Mouse (Mus musculus) embryonic facial prominence, embryonic 11.5 days (tissue): ENCODE measurements at regions not wholly inside any gene's neighbourhood (a gene's known extent, or its start where the extent isn't known, plus 50 kb on each side); places are given as distances from the start of the nearest gene placed in this dataset.

Source experiments
- ATAC-seq: fragments of 200-750 bp; cut with Nextera tagmentation; replicated peaks from 2 replicates; pipeline ENCODE4 v1.8.0; 2017; ENCODE audit warnings: low read depth; ENCODE audit not compliant: insufficient number of reproducible peaks, low FRiP score, low TSS enrichment
- DNase-seq: peaks from one replicate; pipeline ENCODE4 v3.0.0-alpha.2; 2015; ENCODE audit warnings: low spot score
- H3K27ac ChIP-seq: fragments of 300-500 bp; sonication (generic); replicated peaks from 2 replicates; pipeline ENCODE4 v1.5.1; 2014; ENCODE audit warnings: mild to moderate bottlenecking, low read depth, low read length, control low read depth
- H3K27me3 ChIP-seq: fragments of 300-500 bp; sonication (generic); 2 replicates; pipeline ENCODE4 v1.6.1; 2014; ENCODE audit warnings: mild to moderate bottlenecking, low read length, moderate library complexity, mixed read lengths; ENCODE audit not compliant: control insufficient read depth, insufficient read depth
- H3K36me3 ChIP-seq: fragments of 300-500 bp; sonication (generic); replicated peaks from 2 replicates; pipeline ENCODE4 v1.6.1; 2014; ENCODE audit warnings: low read depth, mild to moderate bottlenecking, low read length, moderate library complexity, mixed read lengths; ENCODE audit not compliant: control insufficient read depth, insufficient read depth
- H3K4me1 ChIP-seq: fragments of 300-500 bp; sonication (generic); 2 replicates; pipeline ENCODE4 v1.6.1; 2014; ENCODE audit warnings: low read length, mixed read lengths; ENCODE audit not compliant: control insufficient read depth, insufficient read depth
- H3K4me2 ChIP-seq: fragments of 300-500 bp; sonication (generic); 2 replicates; pipeline ENCODE4 v1.6.1; 2014; ENCODE audit warnings: low read depth, mild to moderate bottlenecking, control low read depth, low read length, moderate library complexity
- H3K4me3 ChIP-seq: fragments of 300-500 bp; sonication (generic); 2 replicates; pipeline ENCODE4 v1.5.1; 2014; ENCODE audit warnings: low read depth, low read length, control low read depth
- H3K9ac ChIP-seq: fragments of 300-500 bp; sonication (generic); replicated peaks from 2 replicates; pipeline ENCODE4 v1.6.1; 2014; ENCODE audit warnings: mild to moderate bottlenecking, control low read depth, low read length
- H3K9me3 ChIP-seq: fragments of 300-500 bp; sonication (generic); replicated peaks from 2 replicates; pipeline ENCODE4 v1.6.1; 2016; ENCODE audit warnings: mild to moderate bottlenecking, low read length, inconsistent platforms, mixed read lengths; ENCODE audit not compliant: control insufficient read depth
- WGBS: fragments of 180-500 bp; shearing (Covaris S2); extraction: QIAGEN DNeasy Blood & Tissue Kit; methylation state at CpG from one replicate; pipeline ENCODE4 v1.1.7; 2014; 5-methylcytosine and 5-hydroxymethylcytosine counted together

DNA sequence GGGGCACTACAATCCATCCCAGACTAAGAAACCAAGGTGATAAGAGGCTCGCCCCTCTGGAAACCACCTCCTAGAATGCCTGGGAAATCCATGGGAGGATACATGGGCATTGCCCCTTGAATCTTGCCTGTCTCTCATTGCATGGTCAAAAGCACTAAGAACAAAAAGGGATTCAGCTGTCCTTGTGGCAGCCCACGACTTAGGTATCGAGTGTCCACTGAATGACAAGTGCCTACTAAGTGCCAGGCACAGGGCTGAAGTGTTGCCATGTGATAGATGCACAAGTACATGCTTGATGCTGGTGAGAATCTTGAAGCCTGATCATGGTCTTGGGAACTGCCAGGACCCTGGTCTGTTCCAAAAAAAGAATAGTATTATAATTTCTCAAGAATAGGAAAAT lies 371.9 kb downstream of the Osr1 start:
- Histone ChIP-seq H3K27ac (no peak overlapping the region), H3K9me3 (no peaks in the 10 kb centered on the region), H3K4me3 (no peak overlapping the region), H3K4me1 (no peaks in the 10 kb centered on the region), H3K4me2 (no peak overlapping the region), H3K27me3 (no peaks in the 10 kb centered on the region), H3K36me3 (no peaks in the 10 kb centered on the region), H3K9ac (no peak overlapping the region)
- WGBS, result 87% methylated on average over 3 of the region's 3 CpGs
- DNase-seq (no peak), ATAC-seq (no peak)

- no peaks in the 10 kb centered on the region for H3K36me3 ChIP-seq
- 51% methylated on average over 4 of the region's 4 CpGs for WGBS
- DNase-seq, result peak; percentile 9
- no peak overlapping the region for H3K4me2 ChIP-seq
- H3K27ac ChIP-seq, result no peak overlapping the region
- H3K9me3 ChIP-seq, result no peaks in the 10 kb centered on the region
- no peak overlapping the region for H3K4me3 ChIP-seq
- no peaks in the 10 kb centered on the region for H3K27me3 ChIP-seq
- no peaks in the 10 kb centered on the region for H3K4me1 ChIP-seq
- H3K9ac ChIP-seq, result no peak overlapping the region
- no peak for ATAC-seq
Observed at GRCm38 (mm10) chr12:9948784-9949183, 378.9 kb downstream of the Osr1 start.

DNA sequence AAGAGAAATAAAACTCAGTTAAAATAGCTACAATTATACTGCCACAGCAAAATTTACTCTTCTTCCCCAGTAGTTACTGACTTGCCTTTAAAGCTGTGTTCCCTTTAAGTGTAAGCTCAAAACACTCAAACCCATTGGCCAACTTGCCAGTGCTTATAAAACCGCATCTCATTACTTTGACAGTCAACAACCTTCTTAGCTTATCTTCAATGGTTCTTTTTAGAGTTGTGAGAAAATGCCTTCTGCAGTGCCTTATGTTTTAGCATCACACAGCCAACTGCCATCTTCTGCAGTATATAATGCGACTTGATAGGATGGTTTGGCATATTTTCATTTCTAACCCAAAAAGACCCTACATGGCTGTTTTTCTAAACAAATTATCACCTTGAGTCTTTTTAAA lies 382.5 kb downstream of the Osr1 start:
- H3K36me3 ChIP-seq, result no peaks in the 10 kb centered on the region
- H3K4me2 ChIP-seq, result no peak overlapping the region
- H3K9ac ChIP-seq, result no peak overlapping the region
- 91% methylated on average over 2 of the region's 2 CpGs for WGBS
- no peaks in the 10 kb centered on the region for H3K9me3 ChIP-seq
- DNase-seq, result no peak
- no peaks in the 10 kb centered on the region for H3K27me3 ChIP-seq
- H3K4me3 ChIP-seq, result no peak overlapping the region
- no peak for ATAC-seq
- no peaks in the 10 kb centered on the region for H3K4me1 ChIP-seq
- H3K27ac ChIP-seq, result no peak overlapping the region

GRCm38 (mm10) chr12:9954178-9954888 lies 384.4 kb downstream of the Osr1 start:
- no peak for ATAC-seq
- DNase-seq, result no peak
- H3K36me3 ChIP-seq, result no peaks in the 10 kb centered on the region

GRCm38 (mm10) chr12:9969390-9969789 lies 399.5 kb downstream of the Osr1 start:
- H3K4me1 ChIP-seq, result no peaks in the 10 kb centered on the region
- H3K27ac ChIP-seq, result no peak overlapping the region
- ATAC-seq (no peak), DNase-seq (no peak)
- no peaks in the 10 kb centered on the region for H3K9me3 ChIP-seq
- H3K4me2 ChIP-seq, result no peak overlapping the region
- 88% methylated on average over 1 of the region's 1 CpGs for whole genome bisulfite sequencing
- no peaks in the 10 kb centered on the region for H3K27me3 ChIP-seq
- H3K9ac ChIP-seq, result no peak overlapping the region
- H3K4me3 ChIP-seq, result no peak overlapping the region
- H3K36me3 ChIP-seq, result no peaks in the 10 kb centered on the region

More at GRCm38 (mm10) chr12:9954178-9954888, 384.4 kb downstream of the Osr1 start:
- Histone ChIP-seq H3K27ac (no peak overlapping the region), H3K9me3 (no peaks in the 10 kb centered on the region), H3K9ac (no peak overlapping the region), H3K4me1 (no peaks in the 10 kb centered on the region), H3K27me3 (no peaks in the 10 kb centered on the region), H3K4me2 (no peak overlapping the region), H3K4me3 (no peak overlapping the region)
- WGBS, result 81% methylated on average over 6 of the region's 6 CpGs

DNA sequence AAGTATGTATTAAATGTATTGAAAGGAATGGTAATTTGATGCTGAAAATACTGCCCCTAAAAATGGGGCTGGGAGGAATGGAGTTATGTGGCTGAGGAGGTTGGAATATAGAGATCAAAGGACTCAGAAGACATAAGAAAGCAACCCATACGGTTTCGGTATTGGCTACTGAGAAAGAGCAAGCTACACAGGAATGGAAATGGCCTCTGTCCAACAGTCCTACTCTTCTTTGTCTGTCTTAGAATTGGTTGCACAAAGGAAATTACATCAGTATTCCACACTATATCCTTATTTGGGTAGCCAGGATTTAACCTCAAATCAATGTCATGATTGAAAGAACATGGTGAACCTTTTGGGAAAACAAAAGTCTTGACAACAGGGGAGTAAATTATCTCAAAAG lies 399.0 kb upstream of the Nt5c1b start:
- DNase-seq (no peak), ATAC-seq (no peak)
- H3K4me2 ChIP-seq, result no peak overlapping the region
- H3K9me3 ChIP-seq, result no peaks in the 10 kb centered on the region
- 79% methylated on average over 2 of the region's 2 CpGs for whole genome bisulfite sequencing
- H3K27ac ChIP-seq, result no peak overlapping the region
- no peak overlapping the region for H3K4me3 ChIP-seq
- H3K36me3 ChIP-seq, result no peaks in the 10 kb centered on the region
- no peaks in the 10 kb centered on the region for H3K4me1 ChIP-seq
- no peak overlapping the region for H3K9ac ChIP-seq
- H3K27me3 ChIP-seq, result no peaks in the 10 kb centered on the region

DNA sequence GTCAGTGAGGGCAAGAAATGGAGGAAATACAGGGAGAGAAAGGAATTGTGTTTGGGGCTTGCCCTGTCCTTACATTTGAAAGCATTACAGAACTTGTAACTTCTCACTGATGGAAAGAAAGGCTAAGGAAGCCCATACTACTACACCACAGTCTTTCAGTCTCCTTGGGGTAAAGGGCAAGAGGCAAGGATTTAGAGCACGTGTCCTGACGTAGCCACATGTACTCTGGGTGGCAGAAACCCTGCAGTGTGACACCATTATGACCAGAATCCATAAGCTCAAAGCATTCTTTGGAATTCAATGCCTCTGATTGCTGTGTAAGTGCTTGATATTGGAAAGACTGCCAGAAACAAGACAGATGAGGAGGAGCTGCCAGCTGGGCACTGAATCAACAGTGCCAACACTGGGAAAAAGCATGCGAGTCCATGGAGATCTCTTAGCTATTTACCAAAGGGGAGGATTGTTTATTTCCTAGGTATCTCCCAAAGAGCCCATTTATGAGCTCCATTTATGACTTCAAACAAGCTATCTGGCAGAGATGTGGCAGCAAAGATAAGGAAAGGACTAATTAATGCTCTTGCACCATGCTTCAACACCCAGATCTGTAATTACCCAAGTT lies 391.2 kb upstream of the Nt5c1b start:
- 87% methylated on average over 3 of the region's 3 CpGs for WGBS
- no peaks in the 10 kb centered on the region for H3K36me3 ChIP-seq
- no peak overlapping the region for H3K4me3 ChIP-seq
- no peaks in the 10 kb centered on the region for H3K9me3 ChIP-seq
- no peaks in the 10 kb centered on the region for H3K4me1 ChIP-seq
- no peaks in the 10 kb centered on the region for H3K27me3 ChIP-seq
- no peak overlapping the region for H3K27ac ChIP-seq
- H3K4me2 ChIP-seq, result no peak overlapping the region
- no peak overlapping the region for H3K9ac ChIP-seq
- DNase-seq (no peak), ATAC-seq (no peak)

- Histone ChIP-seq H3K4me2 (no peak overlapping the region), H3K9me3 (no peaks in the 10 kb centered on the region), H3K4me3 (no peak overlapping the region), H3K4me1 (no peaks in the 10 kb centered on the region), H3K27me3 (no peaks in the 10 kb centered on the region), H3K9ac (no peak overlapping the region), H3K36me3 (no peaks in the 10 kb centered on the region), H3K27ac (no peak overlapping the region)
- DNase-seq, result no peak
- 69% methylated on average over 1 of the region's 1 CpGs for WGBS
- ATAC-seq, result no peak
Observed at GRCm38 (mm10) chr12:9979113-9979507, 390.7 kb upstream of the Nt5c1b start.
